Mouse (Mus musculus): ENCODE results near the gene Samd10.
A peak's percentile ranks its signal among the peaks of the same experiment; 100 is the strongest.

Samd10 gene

GRCm38 (mm10) chr2:181598454-181599351 is at the start of gene Samd10:
Gene Samd10 (minus strand): TSS chr2:181599212.
- DNase-seq = peak; percentile 59 to 73

- no peak for DNase-seq
Observed at GRCm38 (mm10) chr2:181646626-181647472, 47.8 kb upstream of the Samd10 start.

- no peak for DNase-seq
Observed at GRCm38 (mm10) chr2:181645666-181646065, 46.7 kb upstream of the Samd10 start.

- peak; percentile 43 to 47 for DNase-seq
Observed at GRCm38 (mm10) chr2:181644361-181644760, 45.3 kb upstream of the Samd10 start.

GRCm38 (mm10) chr2:181635865-181636264 is 36.9 kb upstream of the Samd10 start:
- DNase-seq = no peak

GRCm38 (mm10) chr2:181632624-181633023 is 33.6 kb upstream of the Samd10 start:
- DNase-seq = no peak

GRCm38 (mm10) chr2:181628471-181628870 is 29.5 kb upstream of the Samd10 start:
- no peak for DNase-seq

- DNase-seq = no peak
Observed at GRCm38 (mm10) chr2:181623401-181623800, 24.4 kb upstream of the Samd10 start.

GRCm38 (mm10) chr2:181618761-181619495 is 19.9 kb upstream of the Samd10 start:
- DNase-seq = no peak

GRCm38 (mm10) chr2:181602367-181602766 is 3.4 kb upstream of the Samd10 start:
- DNase-seq = no peak

GRCm38 (mm10) chr2:181601751-181602145 is 2.7 kb upstream of the Samd10 start:
- DNase-seq = no peak

- DNase-seq = peak; percentile 95 to 96
Observed at GRCm38 (mm10) chr2:181600828-181601750, 2.1 kb upstream of the Samd10 start.

GRCm38 (mm10) chr2:181600226-181600758 is 1.3 kb upstream of the Samd10 start:
- no peak for DNase-seq

GRCm38 (mm10) chr2:181597378-181598061 is 1.5 kb downstream of the Samd10 start:
- no peak for DNase-seq

- DNase-seq = no peak
Observed at GRCm38 (mm10) chr2:181596221-181596960, 2.6 kb downstream of the Samd10 start.

- no peak for DNase-seq
Observed at GRCm38 (mm10) chr2:181594946-181595696, 3.9 kb downstream of the Samd10 start.

- no peak for DNase-seq
Observed at GRCm38 (mm10) chr2:181593937-181594336, 5.1 kb downstream of the Samd10 start.

GRCm38 (mm10) chr2:181593042-181593421 is 6.0 kb downstream of the Samd10 start:
- DNase-seq = no peak

Data from thymus, postnatal 36 days (tissue).